Mouse (Mus musculus) liver, postnatal 0 days (tissue): ENCODE data around the gene Scaf1. TPM values are rescaled to one million over a fixed set of nuclear protein-coding genes. Genes with fewer than 3 reads are reported as not detected.

ENCODE experiments used
- ATAC-seq: fragments of 200-750 bp; cut with Nextera tagmentation; 2 replicates; pipeline ENCODE4 v1.8.0; 2017; ENCODE audit warnings: mild to moderate bottlenecking, moderate library complexity
- DNase-seq: peaks from one replicate; pipeline ENCODE4 v3.0.0-alpha.2; 2016
- H3K27ac ChIP-seq: fragments of 300-500 bp; sonication (generic); 2 replicates; pipeline ENCODE4 v1.5.1; 2014; ENCODE audit warnings: antibody characterized with exemption, moderate library complexity, mild to moderate bottlenecking, low read depth
- H3K27me3 ChIP-seq: fragments of 300-500 bp; sonication (generic); 2 replicates; pipeline ENCODE4 v1.6.1; 2014; ENCODE audit warnings: low read length, control low read depth, mixed read lengths; ENCODE audit not compliant: insufficient read depth
- H3K36me3 ChIP-seq: fragments of 300-500 bp; sonication (generic); replicated peaks from 2 replicates; pipeline ENCODE4 v1.6.1; 2014; ENCODE audit warnings: mild to moderate bottlenecking, control low read depth, low read length, moderate library complexity, mixed read lengths; ENCODE audit not compliant: insufficient read depth
- H3K4me1 ChIP-seq: fragments of 300-500 bp; sonication (generic); 2 replicates; pipeline ENCODE4 v1.6.1; 2014; ENCODE audit warnings: antibody characterized with exemption, mild to moderate bottlenecking, control low read depth; ENCODE audit not compliant: insufficient read depth
- H3K4me2 ChIP-seq: fragments of 300-500 bp; sonication (generic); 2 replicates; pipeline ENCODE4 v1.6.1; 2014; ENCODE audit warnings: low read depth, mild to moderate bottlenecking, low read length, moderate library complexity, mixed read lengths
- H3K4me3 ChIP-seq: fragments of 300-500 bp; sonication (generic); 2 replicates; pipeline ENCODE4 v1.5.1; 2014; ENCODE audit warnings: low read depth, low read length
- H3K9ac ChIP-seq: fragments of 300-500 bp; sonication (generic); replicated peaks from 2 replicates; pipeline ENCODE4 v1.6.1; 2014; ENCODE audit warnings: mild to moderate bottlenecking, moderate library complexity
- H3K9me3 ChIP-seq: fragments of 300-500 bp; sonication (generic); 2 replicates; pipeline ENCODE4 v1.6.1; 2016; ENCODE audit warnings: mild to moderate bottlenecking, control low read depth, low read length, mixed read lengths
- CTCF ChIP-seq: sonication (generic); IDR thresholded peaks from 2 replicates; pipeline ENCODE4 v1.5.1; 2016; ENCODE audit warnings: antibody characterized with exemption, low read depth
- EP300 ChIP-seq: IDR thresholded peaks from 2 replicates; pipeline ENCODE4 v1.6.1; 2016; ENCODE audit warnings: antibody characterized with exemption, low read depth, mild to moderate bottlenecking
- WGBS: fragments of 180-500 bp; shearing (Covaris S2); extraction: QIAGEN DNeasy Blood & Tissue Kit; methylation state at CpG from one replicate; pipeline ENCODE4 v1.1.7; 2014; ENCODE audit not compliant: insufficient replicate concordance; 5-methylcytosine and 5-hydroxymethylcytosine counted together
- microRNA-seq: library from miRNA; unstranded; fragments of <30 nt; microRNA quantifications from one replicate; pipeline ENCODE4, GENCODE M21; 2016
- polyA plus RNA-seq: library from polyadenylated mRNA; unstranded; fragments of >200 nt; fragmentation: Nextera tagmentation; extraction: Ambion mirVana; gene quantifications from 2 replicates; pipeline ENCODE4 v1.2.1, GENCODE M21; 2015

The Scaf1 gene
- polyA plus RNA-seq, 1 experiment from 2014 or later, result 8.1 TPM

- Histone ChIP-seq H3K9ac (no peak overlapping the region), H3K27me3 (no peaks in the 10 kb centered on the region), H3K4me1 (peaks cover 8% of the 10 kb centered on the region), H3K27ac (no peak overlapping the region), H3K9me3 (no peaks in the 10 kb centered on the region), H3K4me2 (no peak overlapping the region), H3K4me3 (no peak overlapping the region), H3K36me3 (no peaks in the 10 kb centered on the region)
- ATAC-seq (no peak), DNase-seq (peak; percentile 13)
- WGBS, result 80% methylated on average over 20 of the region's 20 CpGs
- TF ChIP-seq EP300 (no peak), CTCF (no peak)
Measured at GRCm38 (mm10) chr7:44957183-44957835, 58.9 kb downstream of the Scaf1 start.

- Histone ChIP-seq H3K36me3 (no peaks in the 10 kb centered on the region), H3K9me3 (no peaks in the 10 kb centered on the region), H3K27ac (no peak overlapping the region), H3K9ac (no peak overlapping the region), H3K4me2 (no peak overlapping the region), H3K27me3 (peaks cover 7% of the 10 kb centered on the region), H3K4me3 (no peak overlapping the region), H3K4me1 (peaks cover 16% of the 10 kb centered on the region)
- TF ChIP-seq CTCF, result no peak
- TF ChIP-seq EP300, result no peak
- 67% methylated on average over 6 of the region's 6 CpGs for WGBS
- DNase-seq (no peak), ATAC-seq (no peak)
Measured at GRCm38 (mm10) chr7:44956266-44956665, 59.9 kb downstream of the Scaf1 start.

- WGBS, result 41% methylated on average over 5 of the region's 5 CpGs
- no peak for TF ChIP-seq EP300
- TF ChIP-seq CTCF, result peak; percentile 74
- Histone ChIP-seq H3K9ac (no peak overlapping the region), H3K4me3 (no peak overlapping the region), H3K9me3 (no peaks in the 10 kb centered on the region), H3K27me3 (peaks cover 12% of the 10 kb centered on the region), H3K36me3 (no peaks in the 10 kb centered on the region), H3K4me1 (peaks cover 16% of the 10 kb centered on the region), H3K27ac (no peak overlapping the region), H3K4me2 (no peak overlapping the region)
- DNase-seq (peak; percentile 20), ATAC-seq (no peak)
Measured at GRCm38 (mm10) chr7:44955628-44956027, 60.5 kb downstream of the Scaf1 start.

GRCm38 (mm10) chr7:44954091-44954885 lies 61.9 kb downstream of the Scaf1 start:
- 84% methylated on average over 12 of the region's 12 CpGs for WGBS

GRCm38 (mm10) chr7:44953561-44953960 lies 62.6 kb downstream of the Scaf1 start:
- Histone ChIP-seq H3K4me1 (peaks cover 16% of the 10 kb centered on the region), H3K27ac (no peak overlapping the region), H3K4me3 (no peak overlapping the region), H3K4me2 (no peak overlapping the region), H3K9me3 (no peaks in the 10 kb centered on the region), H3K9ac (no peak overlapping the region), H3K36me3 (no peaks in the 10 kb centered on the region), H3K27me3 (peaks cover 21% of the 10 kb centered on the region)
- peak; percentile 13 for DNase-seq
- TF ChIP-seq CTCF (no peak), EP300 (no peak)
- ATAC-seq, result no peak
- 72% methylated on average over 14 of the region's 14 CpGs for WGBS

More at GRCm38 (mm10) chr7:44954091-44954885, 61.9 kb downstream of the Scaf1 start:
- no peaks in the 10 kb centered on the region for H3K36me3 ChIP-seq
- ATAC-seq, result no peak
- no peak overlapping the region for H3K4me2 ChIP-seq
- TF ChIP-seq CTCF, result no peak
- no peak for TF ChIP-seq EP300
- H3K27ac ChIP-seq, result no peak overlapping the region
- peaks cover 21% of the 10 kb centered on the region for H3K27me3 ChIP-seq
- no peak for DNase-seq
- H3K4me1 ChIP-seq, result peaks cover 16% of the 10 kb centered on the region
- no peak overlapping the region for H3K4me3 ChIP-seq
- H3K9ac ChIP-seq, result no peak overlapping the region
- H3K9me3 ChIP-seq, result no peaks in the 10 kb centered on the region

Small RNA genes lying within 50 kb of the gene (microRNA-seq; reads per million reads assigned to microRNA genes)
- gene Mir7054, result not detected

Other genes starting within 250 kb of the Scaf1 start
- 19.6 and 21.4 TPM in 2 replicates for gene Nup62, start 200.3 kb downstream of the Scaf1 start, polyA plus RNA-seq
- 0.83 and 1.0 TPM in 2 replicates for gene Il4i1, start 200.0 kb downstream of the Scaf1 start, polyA plus RNA-seq
- gene Atf5, start 199.7 kb downstream of the Scaf1 start, polyA plus RNA-seq, result 66.6 and 72.5 TPM in 2 replicates
- 36.9 and 38.6 TPM in 2 replicates for gene Akt1s1, start 167.4 kb downstream of the Scaf1 start, polyA plus RNA-seq
- 28.2 and 30.5 TPM in 2 replicates for gene Tbc1d17, start 167.3 kb downstream of the Scaf1 start, polyA plus RNA-seq
- 25.6 and 27.9 TPM in 2 replicates for gene Pnkp, start 159.2 kb downstream of the Scaf1 start, polyA plus RNA-seq
- 43.5 and 49.8 TPM in 2 replicates for gene Ptov1, start 146.6 kb downstream of the Scaf1 start, polyA plus RNA-seq
- gene Med25, start 123.7 kb downstream of the Scaf1 start, polyA plus RNA-seq, result 35.6 and 37.7 TPM in 2 replicates
- 4.1 and 4.4 TPM in 2 replicates for gene Fuz, start 120.3 kb downstream of the Scaf1 start, polyA plus RNA-seq
- 25.6 and 29.5 TPM in 2 replicates for gene Ap2a1, start 86.9 kb downstream of the Scaf1 start, polyA plus RNA-seq
- gene Tsks, start 73.2 kb downstream of the Scaf1 start, polyA plus RNA-seq, result 0.06 TPM in 1 of 2 replicates, not detected in the other
- gene Cpt1c, start 41.5 kb downstream of the Scaf1 start, polyA plus RNA-seq, result 0.98 and 1.1 TPM in 2 replicates
- gene Prmt1, start 29.8 kb downstream of the Scaf1 start, polyA plus RNA-seq, result 73.2 and 76.8 TPM in 2 replicates
- 35.9 and 38.0 TPM in 2 replicates for gene Irf3, start 18.7 kb downstream of the Scaf1 start, polyA plus RNA-seq
- gene Bcl2l12, start 17.7 kb downstream of the Scaf1 start, polyA plus RNA-seq, result 11.7 and 13.1 TPM in 2 replicates
- 25.4 and 31.4 TPM in 2 replicates for gene Rras, start 1.6 kb upstream of the Scaf1 start, polyA plus RNA-seq
- gene Prr12, start 36.5 kb upstream of the Scaf1 start, polyA plus RNA-seq, result 1.6 and 1.7 TPM in 2 replicates
- 22.2 and 22.6 TPM in 2 replicates for gene Nosip, start 46.1 kb upstream of the Scaf1 start, polyA plus RNA-seq
- gene Prrg2, start 46.3 kb upstream of the Scaf1 start, polyA plus RNA-seq, result 19.7 and 20.4 TPM in 2 replicates
- 17.1 and 17.9 TPM in 2 replicates for gene Rcn3, start 75.9 kb upstream of the Scaf1 start, polyA plus RNA-seq
- 150 and 154 TPM in 2 replicates for gene Fcgrt, start 87.5 kb upstream of the Scaf1 start, polyA plus RNA-seq
- gene Rps11, start 108.1 kb upstream of the Scaf1 start, polyA plus RNA-seq, result 681 and 696 TPM in 2 replicates
- gene Rpl13a, start 112.4 kb upstream of the Scaf1 start, polyA plus RNA-seq, result 938 and 993 TPM in 2 replicates
- 0.27 and 0.70 TPM in 2 replicates for gene Gm45713, start 119.9 kb upstream of the Scaf1 start, polyA plus RNA-seq
- 2.0 and 2.3 TPM in 2 replicates for gene Flt3l, start 120.1 kb upstream of the Scaf1 start, polyA plus RNA-seq
- gene Pih1d1, start 137.9 kb upstream of the Scaf1 start, polyA plus RNA-seq, result 37.6 and 37.8 TPM in 2 replicates
- 26.8 and 29.6 TPM in 2 replicates for gene Aldh16a1, start 138.2 kb upstream of the Scaf1 start, polyA plus RNA-seq
- gene Slc17a7, start 147.6 kb upstream of the Scaf1 start, polyA plus RNA-seq, result not detected in 2 replicates
- not detected in 2 replicates for gene Gfy, start 163.2 kb upstream of the Scaf1 start, polyA plus RNA-seq
- not detected in 2 replicates for gene Pth2, start 164.6 kb upstream of the Scaf1 start, polyA plus RNA-seq
- 0.06 TPM in 1 of 2 replicates, not detected in the other for gene Ccdc155, start 188.5 kb upstream of the Scaf1 start, polyA plus RNA-seq
- 0.95 and 1.5 TPM in 2 replicates for gene Dkkl1, start 195.8 kb upstream of the Scaf1 start, polyA plus RNA-seq
- gene Tead2, start 199.4 kb upstream of the Scaf1 start, polyA plus RNA-seq, result 15.5 and 20.2 TPM in 2 replicates
- gene Cd37, start 222.8 kb upstream of the Scaf1 start, polyA plus RNA-seq, result 29.8 and 31.8 TPM in 2 replicates
- 0.46 and 0.49 TPM in 2 replicates for gene Slc6a16, start 224.7 kb upstream of the Scaf1 start, polyA plus RNA-seq